Mouse (Mus musculus): ENCODE data around the gene Gse1.

The Gse1 gene

DNA sequence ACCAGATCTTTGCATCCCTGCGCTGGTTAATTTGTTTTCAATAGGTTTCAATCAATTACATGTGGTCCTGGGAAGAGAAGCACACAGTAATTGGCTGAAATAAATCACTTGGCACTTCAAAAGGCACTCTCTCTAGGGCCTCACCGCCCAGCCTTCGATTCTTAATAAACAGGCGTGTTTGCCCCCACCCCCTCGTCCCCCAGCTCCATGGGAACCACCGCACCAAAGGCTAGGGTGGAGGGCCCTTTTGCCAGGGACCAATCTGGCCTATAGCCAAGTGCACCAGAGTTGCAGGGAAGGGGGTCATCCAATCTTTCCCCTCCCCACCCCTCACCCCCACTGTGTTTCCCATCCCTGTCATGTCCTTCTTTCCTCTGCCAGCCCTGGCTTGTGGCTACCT lies 219.9 kb downstream of the Gse1 start:
- DNase-seq (ENCODE audit: low read depth, low spot score), result no peak

DNA sequence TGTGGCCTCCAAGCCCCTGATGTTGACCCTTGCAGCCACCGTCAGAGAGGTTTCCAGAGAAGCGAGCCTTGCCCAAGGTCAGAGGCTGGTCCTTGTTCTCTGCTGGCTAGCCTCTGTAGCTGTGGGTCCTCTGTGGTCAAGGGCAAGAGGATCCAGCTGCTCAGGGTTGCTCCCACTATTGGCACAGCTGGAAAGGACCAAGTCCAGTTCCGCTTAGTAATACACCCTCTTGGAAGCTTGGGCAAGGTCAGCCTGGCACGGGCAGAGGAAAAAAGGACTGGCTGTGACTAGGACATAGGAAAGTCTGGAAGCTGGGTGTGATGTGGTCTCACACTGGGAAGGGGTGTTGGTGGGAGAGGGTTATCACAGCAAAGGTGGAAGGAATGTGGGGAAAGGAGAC lies 220.9 kb downstream of the Gse1 start:
- DNase-seq (ENCODE audit: low read depth, low spot score), result peak; percentile 38

DNA sequence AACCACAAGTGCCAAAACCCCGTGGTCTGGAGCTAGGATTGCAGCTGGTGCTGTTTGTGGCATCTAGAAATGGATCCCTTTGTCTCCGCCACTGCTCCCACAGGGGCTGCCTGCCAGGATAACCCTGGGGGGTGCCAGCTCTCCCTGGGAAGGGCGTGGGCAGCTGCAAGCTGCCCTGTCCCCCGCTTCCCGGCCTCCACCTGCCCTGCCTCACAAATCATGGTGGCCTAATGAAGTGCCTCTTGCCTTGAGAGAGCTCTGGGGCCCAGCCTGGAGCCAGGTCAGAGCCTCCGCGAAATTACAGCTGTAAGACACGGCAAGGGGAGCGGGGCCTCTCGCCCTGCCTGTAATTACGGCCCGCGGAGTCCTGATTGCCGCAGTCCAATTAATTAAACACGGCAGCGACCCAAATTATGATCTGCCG lies 221.4 kb downstream of the Gse1 start:
- DNase-seq (ENCODE audit: low read depth, low spot score), result peak; percentile 93

DNA sequence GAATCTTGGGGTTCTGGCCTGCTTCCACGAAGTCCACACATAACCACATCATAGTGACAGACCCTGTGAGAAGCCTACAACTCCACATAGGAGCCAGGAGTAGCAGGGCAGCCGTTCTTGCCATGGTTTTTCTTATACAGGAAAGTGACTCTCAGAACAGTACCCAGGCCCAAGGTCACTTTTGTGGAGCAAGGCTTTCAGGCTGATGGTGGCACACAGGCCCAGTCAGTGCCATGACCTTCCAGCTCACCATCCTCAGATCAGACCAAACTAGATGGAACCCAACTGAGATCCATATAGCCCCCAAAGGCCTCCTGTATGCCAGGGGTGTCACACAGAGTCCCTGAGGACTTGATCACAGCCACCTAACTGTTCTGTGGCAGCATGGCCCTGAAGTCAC lies 223.9 kb downstream of the Gse1 start:
- DNase-seq (ENCODE audit: low read depth, low spot score), result no peak

DNA sequence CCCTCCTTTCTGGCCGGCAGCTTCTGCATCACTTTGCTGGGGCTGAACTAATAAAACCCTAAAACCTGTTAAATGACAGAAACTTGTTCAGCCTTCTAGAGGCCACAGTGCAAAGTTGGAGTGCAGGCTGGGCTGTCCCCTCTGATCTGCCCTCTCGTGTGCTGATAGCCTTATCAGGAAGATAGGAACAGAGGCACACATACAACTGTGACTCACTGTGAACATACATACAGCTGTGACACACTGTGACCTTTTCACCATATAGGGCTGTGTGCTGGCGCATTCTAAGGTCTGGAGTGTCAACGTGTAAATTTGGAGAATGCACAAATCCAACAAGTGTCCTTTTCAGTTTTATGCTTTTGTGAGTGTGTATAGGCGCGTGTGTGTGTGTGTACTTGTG lies 226.1 kb downstream of the Gse1 start:
- no peak for DNase-seq (ENCODE audit: low read depth, low spot score)

DNA sequence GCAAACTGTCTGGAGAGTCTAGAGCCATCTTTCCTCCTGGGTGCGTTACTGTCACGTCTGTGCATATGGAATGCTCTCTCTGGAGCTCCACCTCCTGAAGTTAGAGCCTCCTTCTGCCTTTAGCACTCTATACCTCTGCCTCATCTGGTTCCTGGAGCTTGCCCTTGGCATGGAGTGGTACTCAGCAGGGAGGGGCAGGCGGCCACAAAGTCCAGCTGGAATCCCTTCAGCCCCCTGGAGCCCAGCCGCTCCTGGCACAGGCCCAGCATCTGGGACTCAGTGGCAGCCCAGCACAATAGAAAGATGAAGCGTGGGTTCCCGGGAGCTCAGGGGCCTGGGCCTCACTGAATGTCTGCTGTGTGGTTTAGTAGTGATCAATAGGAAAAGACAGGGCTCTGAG lies 232.1 kb downstream of the Gse1 start:
- peak; percentile 54 for DNase-seq (ENCODE audit: low read depth, low spot score)

DNA sequence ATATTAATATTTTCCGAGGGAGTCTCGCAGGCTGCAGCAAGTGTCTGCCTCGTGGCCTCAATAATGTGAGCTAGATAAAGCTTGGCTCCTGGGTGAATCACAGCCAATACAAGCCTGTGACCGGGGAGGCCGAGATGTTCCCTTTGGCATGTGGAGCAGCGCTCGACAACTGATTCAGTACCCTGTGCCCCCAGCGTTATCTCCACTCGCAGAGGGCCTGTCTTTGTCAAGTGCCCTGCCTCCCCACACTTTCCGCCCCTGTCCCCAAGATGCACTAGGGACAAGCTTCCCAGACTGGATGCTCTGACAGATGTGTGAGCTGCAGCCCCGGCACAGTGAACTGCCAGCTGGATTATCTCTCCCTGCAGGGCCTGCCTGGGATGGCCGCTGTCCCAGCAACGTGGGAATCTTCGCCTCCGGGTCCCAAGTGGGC lies 233.9 kb downstream of the Gse1 start:
- peak; percentile 40 for DNase-seq (ENCODE audit: low read depth, low spot score)

DNA sequence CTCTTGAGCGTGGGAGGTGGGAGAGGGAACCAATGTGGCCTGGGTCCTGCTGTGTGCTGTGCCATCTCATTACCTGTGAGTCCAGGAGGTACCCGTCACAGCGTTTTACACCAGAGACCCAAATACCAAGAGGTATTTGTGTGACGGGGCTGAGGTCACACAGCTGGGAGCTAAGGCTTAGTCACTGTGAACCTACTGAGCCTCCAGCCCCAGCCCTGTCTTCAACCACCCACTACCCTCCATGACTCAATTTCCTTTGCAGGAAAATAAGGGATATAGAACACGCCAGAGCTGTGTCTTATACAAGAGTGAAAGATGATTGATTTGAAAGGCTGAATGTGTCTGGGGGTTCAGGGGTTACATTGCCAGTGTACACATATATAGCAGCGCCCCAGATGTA lies 234.4 kb downstream of the Gse1 start:
- peak; percentile 53 for DNase-seq (ENCODE audit: low read depth, low spot score)

DNA sequence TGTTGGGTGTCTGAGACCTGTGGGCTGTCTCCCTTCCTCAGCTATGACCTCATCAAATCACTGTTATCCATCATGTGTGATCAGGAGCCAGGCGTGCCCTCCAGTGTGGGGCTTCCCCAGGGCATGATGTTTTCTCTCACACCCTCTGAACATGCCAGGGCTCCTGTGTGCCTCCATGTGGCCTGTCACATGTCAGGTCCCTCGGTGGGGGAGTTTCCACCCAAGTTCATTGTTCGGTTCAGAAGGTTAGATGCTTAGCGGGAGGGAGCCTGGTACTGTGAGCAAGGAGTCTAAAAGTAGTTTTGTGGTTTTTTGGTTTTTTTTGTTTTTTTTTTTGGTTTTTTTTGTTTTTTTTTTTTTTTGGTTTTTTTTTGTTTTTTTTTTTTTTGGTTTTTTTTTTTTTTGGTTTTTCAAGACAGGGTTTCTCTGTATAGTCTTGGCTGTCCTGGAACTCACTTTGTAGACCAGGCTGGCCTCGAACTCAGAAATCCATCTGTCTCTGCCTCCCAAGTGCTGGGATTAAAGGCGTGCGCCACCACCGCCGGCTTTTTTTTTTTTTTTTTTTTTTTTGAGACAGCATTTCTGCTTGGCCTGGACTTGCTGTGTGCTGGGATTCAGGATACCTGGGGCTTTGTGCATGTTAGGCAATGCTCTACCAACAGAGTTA lies 235.8 kb downstream of the Gse1 start:
- no peak for DNase-seq (ENCODE audit: low read depth, low spot score)

DNA sequence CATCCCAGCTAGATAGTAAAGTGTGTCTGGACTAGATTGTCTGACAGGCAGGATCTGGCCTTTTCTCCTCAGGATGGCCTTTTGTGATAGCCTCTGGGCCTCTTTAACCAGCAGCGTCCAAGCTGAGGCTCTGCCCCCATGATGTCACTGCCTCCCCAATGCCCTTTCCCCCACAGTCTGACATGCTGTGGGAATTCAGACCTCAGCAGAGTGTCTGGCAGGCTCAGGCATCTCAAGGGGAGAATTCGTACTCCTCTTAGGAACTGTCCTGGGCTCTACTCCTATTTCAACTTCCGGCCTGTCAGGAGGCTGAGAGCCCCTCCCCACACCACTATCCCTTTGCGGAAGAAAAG lies 236.3 kb downstream of the Gse1 start:
- no peak for DNase-seq (ENCODE audit: low read depth, low spot score)

DNA sequence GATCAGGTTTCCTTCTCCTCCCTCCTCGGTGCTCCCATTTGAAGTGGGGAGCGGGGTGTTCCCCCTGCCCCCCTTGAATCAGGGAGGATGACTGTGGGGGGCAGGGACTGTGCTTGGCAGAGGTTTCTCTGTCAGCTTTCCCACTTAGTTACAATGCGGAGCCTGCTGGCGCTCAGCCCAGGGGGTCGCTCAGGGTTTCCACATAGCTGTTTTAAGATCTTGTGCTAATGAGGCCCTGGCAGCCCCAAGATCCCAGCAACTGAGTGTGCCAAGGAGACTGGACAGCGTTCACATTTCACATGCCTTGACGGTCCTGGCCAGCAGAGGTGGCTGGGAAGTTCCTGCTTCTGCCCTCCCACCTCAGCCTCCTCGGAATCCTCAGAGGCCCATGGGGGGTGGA lies 237.5 kb downstream of the Gse1 start:
- DNase-seq (ENCODE audit: low read depth, low spot score), result peak; percentile 42

DNA sequence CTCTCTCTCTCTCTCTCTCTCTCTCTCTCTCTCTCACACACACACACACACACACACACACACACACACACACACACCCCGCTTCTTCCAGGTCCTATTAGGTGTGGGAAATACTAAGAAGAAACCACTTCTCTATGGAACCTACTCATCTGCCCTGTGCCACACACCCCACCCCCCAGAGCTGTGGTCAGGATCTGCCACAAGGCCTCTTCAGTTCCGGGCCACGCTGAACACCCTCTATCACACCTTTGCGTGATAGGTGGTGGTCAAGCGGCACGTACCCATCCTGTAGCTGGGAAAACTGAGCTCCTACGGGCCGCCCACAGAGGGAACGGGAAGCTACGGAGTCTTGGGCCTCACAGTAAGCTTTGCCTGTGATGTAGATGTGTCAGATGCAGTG lies 238.0 kb downstream of the Gse1 start:
- DNase-seq (ENCODE audit: low read depth, low spot score), result no peak

DNA sequence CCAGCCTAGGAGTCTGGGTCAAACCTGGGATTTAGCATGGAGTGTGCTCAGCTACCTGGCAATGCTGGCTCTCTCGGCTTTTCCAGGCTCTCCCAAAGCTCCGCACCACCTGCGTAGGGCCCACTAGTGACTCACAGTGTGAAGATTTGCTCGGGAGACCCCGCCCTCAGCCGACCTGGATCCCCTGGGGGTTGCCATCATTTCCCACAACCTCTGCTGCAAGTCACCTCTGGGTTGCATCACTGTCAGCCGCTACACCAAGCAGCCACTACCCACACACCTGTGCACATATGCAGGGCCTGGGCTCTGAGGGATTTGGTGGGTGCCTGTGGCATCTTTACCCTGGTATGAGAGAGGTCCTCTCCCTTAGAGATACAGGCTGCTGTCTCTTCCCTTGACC lies 239.3 kb downstream of the Gse1 start:
- no peak for DNase-seq (ENCODE audit: low read depth, low spot score)

DNA sequence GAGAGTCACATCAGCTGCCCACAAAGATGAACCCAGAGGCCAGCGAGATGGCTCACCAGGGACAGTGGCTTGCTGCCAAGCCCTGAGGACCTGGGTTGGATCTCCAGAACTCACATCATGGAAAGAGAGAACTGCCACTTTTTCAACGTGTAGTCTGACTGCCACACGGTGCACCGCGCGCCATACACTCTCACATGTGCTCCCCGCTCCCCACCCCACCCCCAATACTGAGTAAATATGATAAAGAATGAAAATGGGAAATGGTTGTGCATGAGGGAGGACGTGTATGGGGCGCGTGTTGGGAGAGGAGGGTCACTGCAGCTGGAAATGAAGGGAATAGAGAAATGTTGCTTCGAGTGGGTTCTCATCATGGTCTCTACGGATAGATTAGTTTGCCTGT lies 241.9 kb downstream of the Gse1 start:
- no peak for DNase-seq (ENCODE audit: low read depth, low spot score)

DNA sequence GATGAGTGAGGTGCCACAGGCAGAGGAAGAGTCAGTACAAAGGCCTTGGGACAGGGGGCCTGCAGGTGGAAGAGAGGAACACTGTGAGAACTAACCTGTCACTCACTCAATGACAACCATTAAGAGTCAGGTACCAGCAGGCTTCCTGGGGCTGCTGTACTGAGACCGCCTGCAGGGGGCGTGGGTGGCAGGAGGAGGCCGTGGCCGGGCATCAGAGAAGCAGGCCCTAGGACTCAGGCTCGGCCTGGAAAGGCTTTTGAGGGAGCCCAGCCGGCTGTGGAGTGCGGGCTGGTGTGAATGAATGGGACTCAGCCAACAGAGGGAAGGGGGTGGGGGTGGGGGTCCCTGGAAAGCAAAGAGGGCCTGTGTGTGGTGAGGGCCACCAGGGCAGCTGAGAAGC lies 242.9 kb downstream of the Gse1 start:
- peak; percentile 45 for DNase-seq (ENCODE audit: low read depth, low spot score)

DNA sequence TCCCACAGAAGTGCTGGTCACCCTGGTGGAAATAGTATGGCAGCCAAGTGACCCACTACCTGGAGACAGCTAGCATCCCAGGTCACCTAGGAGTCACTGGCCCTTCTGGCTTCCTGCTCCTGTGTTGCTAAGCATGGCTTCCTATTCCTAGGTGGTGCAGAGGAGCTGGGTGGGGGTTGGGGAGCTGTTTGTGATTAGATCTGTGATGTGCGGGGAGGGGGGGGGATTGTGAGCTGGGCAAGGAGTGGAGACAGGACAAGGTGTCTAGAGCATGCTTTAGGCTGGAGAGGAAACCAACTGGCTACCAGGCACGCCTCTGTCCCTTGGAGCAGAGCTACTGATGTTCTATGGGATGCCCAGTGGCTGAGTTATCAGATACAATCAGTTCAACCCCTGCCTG lies 243.5 kb downstream of the Gse1 start:
- no peak for DNase-seq (ENCODE audit: low read depth, low spot score)

DNA sequence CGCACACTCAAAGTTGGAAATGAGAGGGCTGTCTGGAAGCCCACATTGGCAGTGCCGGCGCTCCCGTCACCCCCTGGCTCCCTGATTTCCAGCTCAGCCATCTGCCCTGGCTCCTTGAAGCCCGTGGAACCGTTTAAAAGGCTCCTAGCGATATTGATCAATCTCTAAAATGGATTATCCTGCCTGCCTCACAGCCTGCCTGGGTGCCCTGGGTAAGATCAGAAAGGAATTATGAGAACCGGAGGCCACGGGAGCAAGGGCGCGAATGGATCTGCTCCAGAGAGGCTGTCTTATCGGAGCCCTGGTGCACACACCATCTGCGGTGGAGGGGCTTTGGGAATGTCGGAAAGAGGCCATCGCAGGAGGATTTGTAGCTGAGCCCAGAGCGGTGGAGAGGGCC lies 244.0 kb downstream of the Gse1 start:
- DNase-seq (ENCODE audit: low read depth, low spot score), result no peak

DNA sequence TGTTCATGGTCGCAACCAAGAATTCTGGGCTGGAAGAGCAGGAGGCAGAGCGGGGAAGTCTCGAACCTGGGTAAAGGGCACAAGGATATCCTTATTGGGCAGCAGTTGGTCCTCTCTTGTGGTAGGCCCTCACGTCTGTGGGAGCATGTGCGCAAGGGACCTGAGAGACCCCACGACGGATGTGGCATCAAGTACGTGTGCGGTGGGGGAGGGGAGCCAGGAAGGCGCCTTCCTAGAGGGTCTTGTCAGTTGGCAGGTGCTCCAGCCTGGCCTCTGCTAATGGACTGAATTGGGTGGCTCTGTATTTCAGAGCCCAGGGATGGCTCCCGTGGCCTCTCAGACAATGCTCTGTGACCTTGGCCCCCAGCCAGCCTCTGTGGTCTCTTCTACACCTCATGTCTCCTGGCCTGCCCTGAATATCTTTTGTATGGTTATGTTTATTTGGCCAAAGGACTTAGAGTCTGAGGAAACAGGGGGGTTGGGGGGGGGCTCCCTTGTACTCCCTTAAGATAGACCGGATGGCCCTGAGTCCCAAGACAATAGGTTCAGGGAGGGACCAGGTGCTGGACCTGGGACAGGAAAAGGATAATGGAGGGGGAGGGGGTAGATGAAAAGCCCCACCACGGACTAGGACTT lies 245.6 kb downstream of the Gse1 start:
- DNase-seq (ENCODE audit: low read depth, low spot score), result no peak

DNA sequence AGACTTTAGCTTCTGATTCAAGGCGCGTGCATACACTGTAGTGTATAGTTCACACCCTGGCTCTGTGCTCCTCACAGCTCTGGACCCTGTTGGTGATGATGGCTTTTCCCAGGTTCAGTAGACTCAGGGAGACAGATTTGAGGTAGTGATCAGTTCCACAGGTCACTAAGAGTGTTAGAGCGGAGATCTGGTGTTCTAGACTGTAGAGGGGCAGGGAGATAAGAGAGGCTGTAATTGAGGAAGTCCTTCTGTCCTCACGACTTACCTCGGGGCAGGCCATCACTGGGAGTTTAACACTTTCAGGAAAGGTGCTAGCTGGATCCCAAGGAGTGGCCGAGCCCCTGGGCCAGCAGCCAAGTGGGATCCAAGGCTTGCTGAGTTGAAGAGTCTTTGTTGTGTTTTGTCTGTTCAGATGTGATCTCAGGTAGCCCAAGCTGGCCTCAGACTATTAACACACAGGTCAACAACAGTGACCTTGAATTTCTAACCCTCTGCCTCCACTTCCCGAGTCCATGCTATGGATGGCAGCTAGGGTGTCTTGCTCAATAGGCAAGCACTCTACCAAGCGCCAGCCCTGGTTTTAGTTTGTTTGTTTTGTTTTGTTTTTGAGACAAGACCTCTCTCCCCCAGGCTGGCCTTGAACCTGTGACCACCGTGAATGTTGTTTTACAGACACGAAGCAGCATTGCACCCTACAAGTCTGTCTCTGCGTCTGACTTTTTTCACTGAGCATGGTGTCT lies 246.4 kb downstream of the Gse1 start:
- no peak for DNase-seq (ENCODE audit: low read depth, low spot score)

DNA sequence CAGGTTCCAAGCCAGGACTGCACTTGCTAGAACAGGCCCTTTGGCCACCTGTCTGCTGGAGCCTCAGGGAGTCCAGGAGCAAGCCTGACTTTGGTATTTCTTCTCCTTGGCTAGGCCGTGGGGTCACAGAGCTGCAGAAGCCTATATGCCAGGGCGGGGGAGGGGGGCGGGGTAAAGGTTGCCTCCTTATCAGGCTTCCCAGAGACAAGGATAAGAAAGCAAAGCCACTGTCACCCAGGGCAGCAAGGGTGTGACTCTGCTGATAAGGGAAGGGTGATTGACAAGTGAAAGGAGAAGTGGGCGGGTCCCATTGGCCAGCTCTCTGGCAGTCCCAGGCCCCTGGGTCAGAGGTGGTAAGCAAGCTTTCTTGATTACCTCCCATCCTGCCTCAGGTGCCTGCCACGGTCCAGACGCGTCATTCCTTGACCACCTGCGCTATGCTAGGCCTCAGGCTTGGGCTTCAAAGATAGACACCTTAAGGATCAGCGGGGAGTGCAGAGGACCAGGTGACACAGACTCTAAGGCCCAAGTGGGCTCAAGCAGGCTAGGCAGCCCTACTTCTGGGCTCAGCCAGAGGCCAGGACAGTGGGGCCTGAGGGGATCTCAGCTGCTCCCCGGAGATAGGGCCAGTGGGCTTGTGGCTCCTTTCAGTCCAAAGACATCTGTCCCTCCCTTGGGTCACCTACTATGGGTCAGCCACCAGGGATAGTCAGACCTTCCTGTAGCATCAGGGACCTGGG lies 247.4 kb downstream of the Gse1 start:
- DNase-seq (ENCODE audit: low read depth, low spot score), result no peak

DNA sequence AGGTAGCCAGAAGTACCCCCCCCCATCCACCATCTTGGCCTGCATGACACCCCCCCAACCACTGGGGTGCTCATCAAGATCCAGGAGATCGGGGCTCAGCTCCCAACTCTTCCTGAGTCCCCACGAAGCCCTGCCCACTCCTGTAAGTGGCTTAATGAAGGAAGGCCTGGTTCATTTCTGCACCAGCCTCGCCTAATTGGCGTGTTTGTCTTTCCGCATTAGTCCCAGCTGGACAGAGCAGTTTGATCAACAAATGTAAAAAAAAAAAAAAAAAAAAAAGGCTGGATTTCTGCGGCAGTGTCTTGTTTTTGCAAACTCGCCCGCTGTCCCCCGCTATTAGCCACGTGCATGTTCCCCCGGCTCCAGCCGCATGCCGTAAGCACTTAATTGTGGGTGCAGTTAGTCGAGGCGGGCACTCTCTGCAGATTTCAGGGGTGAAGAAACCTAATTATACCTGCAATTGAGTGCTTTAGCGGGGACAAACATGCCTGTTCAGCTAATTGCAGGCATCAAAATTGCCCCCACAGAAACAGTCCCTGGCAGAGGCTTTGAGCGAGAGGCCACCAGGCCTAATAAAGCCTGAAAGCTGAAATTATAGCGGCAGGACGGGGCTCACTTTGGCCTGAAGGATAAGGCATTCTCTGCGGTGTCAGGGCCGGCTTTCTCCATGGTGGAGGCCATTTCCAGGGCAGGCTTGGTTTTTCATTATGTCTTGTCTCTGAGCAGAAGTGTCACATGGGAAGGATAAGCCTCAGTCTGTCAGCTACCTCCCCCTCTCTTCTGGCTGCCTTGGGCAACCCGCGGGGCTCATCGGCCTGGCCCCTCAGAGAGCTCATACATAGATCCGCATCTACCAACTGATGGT lies 248.7 kb downstream of the Gse1 start:
- DNase-seq (ENCODE audit: low read depth, low spot score), result no peak
